Mouse (Mus musculus) embryonic facial prominence, embryonic 10.5 days (tissue): ENCODE results near the gene Rassf3. TPM values are rescaled to one million over a fixed set of nuclear protein-coding genes. Genes with fewer than 3 reads are reported as not detected.

Experiments used
- DNase-seq: peaks from one replicate; pipeline ENCODE4 v3.0.0-alpha.2; 2017; ENCODE audit warnings: low spot score
- H3K27ac ChIP-seq: fragments of 300-500 bp; sonication (generic); replicated peaks from 2 replicates; pipeline ENCODE4 v1.5.1; 2016; ENCODE audit warnings: mild to moderate bottlenecking
- H3K27me3 ChIP-seq: fragments of 300-500 bp; sonication (generic); replicated peaks from 2 replicates; pipeline ENCODE4 v1.6.1; 2016; ENCODE audit warnings: low read depth, mild to moderate bottlenecking; ENCODE audit not compliant: poor library complexity, severe bottlenecking
- H3K36me3 ChIP-seq: fragments of 300-500 bp; sonication (generic); replicated peaks from 2 replicates; pipeline ENCODE4 v1.6.1; 2016; ENCODE audit warnings: mild to moderate bottlenecking, moderate library complexity
- H3K4me1 ChIP-seq: fragments of 300-500 bp; sonication (generic); 2 replicates; pipeline ENCODE4 v1.6.1; 2016
- H3K4me3 ChIP-seq: fragments of 300-500 bp; sonication (generic); 2 replicates; pipeline ENCODE4 v1.5.1; 2016; ENCODE audit warnings: mild to moderate bottlenecking, moderate library complexity
- H3K9me3 ChIP-seq: fragments of 300-500 bp; sonication (generic); 2 replicates; pipeline ENCODE4 v1.6.1; 2016; ENCODE audit warnings: mild to moderate bottlenecking
- WGBS: fragments of 180-500 bp; shearing (Covaris S2); methylation state at CpG from one replicate; pipeline ENCODE4 v1.1.7; 2016; 5-methylcytosine and 5-hydroxymethylcytosine counted together
- polyA plus RNA-seq: library from polyadenylated mRNA; unstranded; fragments of >200 nt; fragmentation: Nextera tagmentation; extraction: Ambion mirVana; gene quantifications from 2 replicates; pipeline ENCODE4 v1.2.1, GENCODE M21; 2016

Gene Rassf3
- polyA plus RNA-seq, 1 experiment from 2014 or later: 19.4 TPM

- Histone ChIP-seq H3K4me1 (peaks cover 4% of the 10 kb centered on the region), H3K9me3 (no peaks in the 10 kb centered on the region), H3K36me3 (peaks cover 15% of the 10 kb centered on the region), H3K27ac (no peak overlapping the region; the same call in 1 of the 2 replicates), H3K4me3 (no peak overlapping the region), H3K27me3 (no peaks in the 10 kb centered on the region)
- no peak for DNase-seq
- WGBS: 77% methylated on average over 7 of the region's 7 CpGs
Observed at GRCm38 (mm10) chr10:121401005-121401404, 75.1 kb downstream of the Rassf3 start.

DNA sequence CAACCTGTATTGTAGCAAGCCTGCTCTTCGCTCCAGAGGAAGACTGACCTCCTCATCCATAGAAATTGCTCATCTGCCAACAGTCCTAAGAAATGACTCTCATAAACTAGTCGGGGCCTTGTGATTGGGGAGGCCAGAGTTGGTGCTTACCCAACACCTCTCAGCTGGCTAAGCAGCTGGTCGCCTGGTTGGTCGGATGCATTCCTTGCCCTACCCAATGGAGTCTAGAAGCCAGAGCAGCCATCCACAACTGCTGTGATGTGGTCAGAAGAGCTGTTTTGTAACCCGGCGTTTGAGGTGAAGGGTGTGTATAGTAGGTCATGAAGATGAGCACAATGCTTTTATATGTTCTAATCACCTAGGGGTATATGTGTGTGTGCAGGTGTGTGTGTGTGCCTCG, 77.5 kb downstream of the Rassf3 start:
- DNase-seq: no peak
- Histone ChIP-seq H3K4me3 (no peak overlapping the region), H3K4me1 (peaks cover 10% of the 10 kb centered on the region), H3K36me3 (peaks cover 39% of the 10 kb centered on the region), H3K27ac (no peak overlapping the region), H3K27me3 (no peaks in the 10 kb centered on the region), H3K9me3 (no peaks in the 10 kb centered on the region)
- WGBS: 88% methylated on average over 7 of the region's 7 CpGs

- DNase-seq: no peak
- Histone ChIP-seq H3K9me3 (no peaks in the 10 kb centered on the region), H3K36me3 (peaks cover 69% of the 10 kb centered on the region), H3K27ac (no peak overlapping the region), H3K4me3 (no peak overlapping the region), H3K27me3 (no peaks in the 10 kb centered on the region), H3K4me1 (peaks cover 7% of the 10 kb centered on the region; the same call in 1 of the 2 replicates)
- WGBS: 82% methylated on average over 20 of the region's 20 CpGs
Observed at GRCm38 (mm10) chr10:121395542-121396176, 80.5 kb downstream of the Rassf3 start.

GRCm38 (mm10) chr10:121394789-121395325, 81.3 kb downstream of the Rassf3 start:
- Histone ChIP-seq H3K4me1 (peaks cover 10% of the 10 kb centered on the region; the same call in 1 of the 2 replicates), H3K27ac (no peak overlapping the region), H3K27me3 (no peaks in the 10 kb centered on the region), H3K36me3 (peaks cover 77% of the 10 kb centered on the region), H3K9me3 (no peaks in the 10 kb centered on the region), H3K4me3 (no peak overlapping the region)
- WGBS: 86% methylated on average over 18 of the region's 18 CpGs
- DNase-seq: no peak

DNA sequence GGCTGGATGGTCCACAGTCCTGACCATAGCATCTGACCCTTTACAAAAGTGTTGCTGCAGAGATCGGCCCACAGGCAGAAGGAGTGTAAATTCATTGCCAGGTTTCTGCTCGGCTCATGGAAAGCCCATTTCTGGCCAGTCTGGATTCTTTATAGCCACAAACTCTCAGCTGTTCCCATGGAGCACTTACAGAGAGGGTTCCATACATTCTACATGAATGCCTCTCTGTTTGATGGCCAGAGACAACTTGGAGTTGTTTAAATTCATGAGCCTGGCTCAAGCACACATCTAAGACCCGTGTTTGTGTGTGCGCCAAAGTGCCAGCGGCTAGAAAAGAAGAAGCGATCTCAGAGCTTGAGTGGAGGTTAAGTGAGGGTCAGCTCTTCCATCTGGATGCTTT, 81.9 kb downstream of the Rassf3 start:
- H3K27me3 ChIP-seq: no peaks in the 10 kb centered on the region
- H3K4me1 ChIP-seq: peaks cover 12% of the 10 kb centered on the region; the same call in 1 of the 2 replicates
- H3K4me3 ChIP-seq: no peak overlapping the region
- WGBS: 90% methylated on average over 6 of the region's 6 CpGs
- no peaks in the 10 kb centered on the region for H3K9me3 ChIP-seq
- no peak overlapping the region for H3K27ac ChIP-seq
- DNase-seq: no peak
- H3K36me3 ChIP-seq: peaks cover 82% of the 10 kb centered on the region

GRCm38 (mm10) chr10:121391901-121392300, 84.2 kb downstream of the Rassf3 start:
- Histone ChIP-seq H3K4me3 (no peak overlapping the region), H3K36me3 (peaks cover 100% of the 10 kb centered on the region), H3K4me1 (peaks cover 16% of the 10 kb centered on the region), H3K9me3 (no peaks in the 10 kb centered on the region), H3K27ac (no peak overlapping the region), H3K27me3 (no peaks in the 10 kb centered on the region)
- whole genome bisulfite sequencing: 94% methylated on average over 8 of the region's 8 CpGs
- DNase-seq: no peak

DNA sequence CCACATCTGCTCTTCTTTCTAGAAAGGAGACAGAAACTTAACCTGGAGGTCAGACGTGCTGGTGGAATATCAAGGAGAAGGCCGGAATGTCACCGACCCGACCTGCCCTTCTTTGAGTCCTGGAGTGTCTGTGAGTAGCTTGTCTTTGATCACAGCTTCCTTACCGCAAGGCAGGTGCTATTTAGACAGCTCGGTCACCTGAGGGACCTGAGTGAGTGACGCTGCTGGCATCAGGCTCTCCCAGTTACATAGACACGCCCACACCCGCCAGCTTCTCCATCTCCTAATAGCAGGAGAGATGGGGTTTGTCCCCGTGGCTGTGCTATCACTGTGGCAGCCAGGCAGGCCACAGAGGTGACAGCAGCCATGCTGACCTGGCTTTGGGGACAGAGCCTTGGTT, 85.5 kb downstream of the Rassf3 start:
- H3K36me3 ChIP-seq: peaks cover 98% of the 10 kb centered on the region
- no peak for DNase-seq
- no peaks in the 10 kb centered on the region for H3K9me3 ChIP-seq
- 76% methylated on average over 10 of the region's 10 CpGs for WGBS
- H3K27me3 ChIP-seq: no peaks in the 10 kb centered on the region
- peaks cover 27% of the 10 kb centered on the region for H3K4me1 ChIP-seq
- H3K4me3 ChIP-seq: no peak overlapping the region
- H3K27ac ChIP-seq: no peak overlapping the region

GRCm38 (mm10) chr10:121386347-121386746, 89.8 kb downstream of the Rassf3 start:
- Histone ChIP-seq H3K4me3 (no peak overlapping the region; the same call in 1 of the 2 replicates), H3K27ac (peak overlapping the region; percentile 37; the same call in 1 of the 2 replicates), H3K36me3 (peaks cover 98% of the 10 kb centered on the region), H3K9me3 (no peaks in the 10 kb centered on the region), H3K27me3 (no peaks in the 10 kb centered on the region), H3K4me1 (peaks cover 24% of the 10 kb centered on the region)
- DNase-seq: peak; percentile 66
- 50% methylated on average over 9 of the region's 9 CpGs for WGBS

DNA sequence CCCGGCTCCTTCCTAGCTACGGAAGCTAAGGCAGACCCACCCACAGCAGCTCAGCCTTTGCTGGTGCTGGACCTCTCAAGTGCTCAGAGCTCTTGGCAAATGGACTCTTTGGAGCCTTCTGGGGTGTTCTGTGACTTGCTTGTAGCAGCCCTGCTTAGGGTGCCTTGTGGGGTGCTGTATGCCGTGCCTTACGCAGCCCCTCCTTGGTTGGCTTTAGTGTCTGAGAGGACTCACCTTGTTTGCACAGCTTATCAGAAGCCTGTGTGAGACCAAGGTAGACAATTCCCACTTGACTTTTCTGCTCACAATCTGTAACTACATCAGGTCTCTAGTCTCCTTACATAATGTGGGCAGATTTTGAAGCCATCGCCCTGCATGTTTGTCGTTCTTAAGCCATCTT, 90.5 kb downstream of the Rassf3 start:
- Histone ChIP-seq H3K4me1 (peaks cover 24% of the 10 kb centered on the region), H3K27me3 (no peaks in the 10 kb centered on the region), H3K27ac (peak overlapping the region; percentile 37; the same call in 1 of the 2 replicates), H3K9me3 (no peaks in the 10 kb centered on the region), H3K36me3 (peaks cover 98% of the 10 kb centered on the region), H3K4me3 (no peak overlapping the region)
- no peak for DNase-seq
- WGBS: 94% methylated on average over 6 of the region's 6 CpGs

DNA sequence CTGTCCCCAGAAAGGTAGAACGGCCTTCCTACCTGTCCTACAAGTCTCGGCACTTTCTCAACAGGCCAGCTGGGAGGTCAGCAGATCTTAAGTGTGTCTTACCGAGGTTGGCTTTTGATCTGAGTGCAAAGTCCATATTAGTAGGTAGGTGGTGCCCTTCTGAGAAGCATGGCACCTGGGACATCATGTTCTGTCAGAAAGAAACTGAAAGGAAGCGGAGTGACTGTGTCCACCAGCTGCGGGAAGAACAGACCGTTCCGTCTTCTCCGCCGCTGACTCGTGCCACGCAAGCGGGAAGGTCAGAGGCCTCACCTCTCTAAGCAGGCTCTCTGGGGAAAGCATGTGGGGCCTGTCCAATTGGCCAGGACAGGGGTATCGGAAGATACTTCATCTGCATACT, 91.4 kb downstream of the Rassf3 start:
- no peaks in the 10 kb centered on the region for H3K27me3 ChIP-seq
- no peak for DNase-seq
- WGBS: 94% methylated on average over 13 of the region's 13 CpGs
- peaks cover 19% of the 10 kb centered on the region for H3K4me1 ChIP-seq
- no peaks in the 10 kb centered on the region for H3K9me3 ChIP-seq
- H3K36me3 ChIP-seq: peaks cover 98% of the 10 kb centered on the region
- no peak overlapping the region for H3K27ac ChIP-seq
- no peak overlapping the region for H3K4me3 ChIP-seq

DNA sequence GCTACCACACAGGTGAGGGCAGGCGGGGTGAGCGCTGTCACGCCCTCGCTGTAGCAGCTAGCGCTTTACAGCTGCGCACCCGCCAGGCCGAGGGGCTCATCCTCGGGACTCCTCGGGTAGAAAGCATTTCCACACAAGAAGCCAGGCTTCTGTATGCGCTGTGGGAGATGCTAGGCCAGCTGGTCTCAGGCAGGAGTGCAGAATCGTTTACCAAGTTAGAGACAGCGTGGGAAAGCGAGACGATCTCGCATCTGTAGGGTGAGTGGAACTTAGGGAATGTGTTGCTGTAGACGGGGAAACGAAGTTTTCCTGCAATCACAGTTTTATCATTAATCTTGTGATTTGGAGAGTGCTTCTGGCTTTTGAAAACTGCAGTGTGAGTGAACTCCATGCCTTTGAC, 94.9 kb downstream of the Rassf3 start:
- no peak overlapping the region for H3K4me3 ChIP-seq
- peaks cover 100% of the 10 kb centered on the region for H3K36me3 ChIP-seq
- 94% methylated on average over 18 of the region's 18 CpGs for WGBS
- peaks cover 9% of the 10 kb centered on the region for H3K4me1 ChIP-seq
- H3K27ac ChIP-seq: no peak overlapping the region
- no peaks in the 10 kb centered on the region for H3K27me3 ChIP-seq
- no peaks in the 10 kb centered on the region for H3K9me3 ChIP-seq
- no peak for DNase-seq

- 97% methylated on average over 3 of the region's 3 CpGs for WGBS
- H3K27ac ChIP-seq: no peak overlapping the region
- no peaks in the 10 kb centered on the region for H3K9me3 ChIP-seq
- DNase-seq: no peak
- peaks cover 100% of the 10 kb centered on the region for H3K36me3 ChIP-seq
- H3K4me3 ChIP-seq: no peak overlapping the region
- no peaks in the 10 kb centered on the region for H3K27me3 ChIP-seq
- peaks cover 12% of the 10 kb centered on the region for H3K4me1 ChIP-seq
Observed at GRCm38 (mm10) chr10:121379387-121379786, 96.8 kb downstream of the Rassf3 start.

GRCm38 (mm10) chr10:121376530-121377271, 99.4 kb downstream of the Rassf3 start:
- Histone ChIP-seq H3K27ac (no peak overlapping the region), H3K9me3 (no peaks in the 10 kb centered on the region), H3K27me3 (no peaks in the 10 kb centered on the region), H3K4me1 (peaks cover 25% of the 10 kb centered on the region), H3K36me3 (peaks cover 90% of the 10 kb centered on the region), H3K4me3 (no peak overlapping the region)
- WGBS: 93% methylated on average over 24 of the region's 24 CpGs
- no peak for DNase-seq
